Mouse (Mus musculus) regulatory T cell (primary cell): ENCODE data around the gene Fam76b.

Experiments used
- in situ Hi-C: fragments of 300-600 bp; cut with MboI, MseI; formaldehyde crosslinking; loops from one replicate; pipeline ENCODE4 v1.15.1; 2025; ENCODE audit warnings: high pct_unique_total_duplicates

Gene Fam76b

DNA sequence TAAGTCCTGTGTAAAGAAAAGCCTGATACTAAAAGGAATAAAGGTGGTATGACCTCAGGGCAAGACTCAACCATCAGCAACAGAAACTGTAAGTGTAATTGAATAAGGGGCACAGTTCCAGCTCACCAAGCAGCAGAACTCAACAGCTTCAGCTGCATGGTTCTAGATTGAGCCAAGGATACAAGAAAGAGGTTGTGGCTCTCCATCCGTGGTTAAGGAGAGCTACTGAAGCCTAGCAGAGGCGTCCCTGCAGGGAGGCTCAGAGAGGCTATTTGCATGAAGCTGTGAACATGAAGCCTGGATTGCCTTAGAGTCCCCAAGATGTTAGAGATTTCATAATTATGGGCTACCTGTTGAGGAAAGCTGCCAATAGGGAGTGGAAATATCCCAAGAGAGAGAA lies 40.1 kb downstream of the Fam76b start:
- in situ Hi-C loops: no loop called here

DNA sequence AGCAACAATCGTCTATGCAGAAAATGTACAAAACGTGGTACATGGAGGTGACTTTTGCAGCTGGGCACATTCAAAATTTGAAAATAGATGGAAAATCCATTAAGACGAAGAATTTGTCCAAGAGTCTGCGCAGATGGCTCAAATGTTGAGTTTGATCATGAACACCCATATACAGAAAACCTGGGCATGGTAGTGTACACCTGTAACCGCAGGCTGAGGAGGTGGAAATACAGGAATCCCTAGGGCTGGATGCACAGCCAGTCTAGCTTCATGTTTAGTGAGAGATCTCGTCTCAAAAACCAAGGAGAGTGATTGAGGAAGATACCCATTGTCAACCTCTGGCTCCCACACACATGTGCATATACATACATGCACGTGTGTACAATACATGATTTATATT lies 44.1 kb downstream of the Fam76b start:
- in situ Hi-C loops: no loop called here

DNA sequence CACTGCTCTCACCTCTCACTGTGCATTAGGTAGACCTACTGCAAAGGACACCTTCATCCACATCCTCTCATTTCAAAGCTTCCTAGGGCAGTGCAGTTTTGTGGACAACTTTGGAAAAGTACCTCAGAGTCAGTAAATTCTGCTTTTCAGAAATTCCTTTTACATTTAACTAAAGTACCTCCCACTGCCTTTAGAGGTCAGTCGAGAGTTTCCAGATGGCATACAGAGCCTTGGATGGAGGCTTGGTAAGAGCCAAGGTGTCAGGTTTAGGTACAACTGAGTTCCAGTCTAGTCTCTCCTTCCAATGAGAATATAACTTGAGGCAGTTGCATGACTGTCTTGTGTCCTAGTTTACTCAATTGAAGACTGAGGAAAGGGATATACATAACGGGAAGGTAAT lies 46.8 kb downstream of the Fam76b start:
- in situ Hi-C loops: no loop called here

DNA sequence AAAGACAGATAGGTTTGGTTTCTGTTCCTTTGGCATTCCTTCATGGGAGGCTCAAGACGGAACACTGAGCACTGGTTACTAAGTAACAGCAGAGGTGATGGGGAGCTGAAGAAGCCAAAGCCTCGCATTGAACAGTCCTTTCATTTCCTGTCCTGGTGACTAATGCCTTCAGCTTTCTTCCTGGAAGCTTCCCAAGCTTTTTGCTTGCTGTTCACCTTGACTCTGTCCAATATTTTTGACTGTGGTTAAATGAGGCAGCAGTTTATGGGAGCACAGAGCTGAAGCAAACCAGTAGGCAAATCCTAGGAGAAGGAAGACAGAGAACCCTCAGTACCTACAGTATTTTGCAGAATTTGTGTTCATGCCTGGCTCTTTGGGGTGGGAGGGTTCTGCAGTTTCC lies 47.8 kb downstream of the Fam76b start:
- in situ Hi-C loops: loop anchor here (5.0 kb wide), 1 partner anchor 462 kb away; no protein-coding TSS in a partner anchor

DNA sequence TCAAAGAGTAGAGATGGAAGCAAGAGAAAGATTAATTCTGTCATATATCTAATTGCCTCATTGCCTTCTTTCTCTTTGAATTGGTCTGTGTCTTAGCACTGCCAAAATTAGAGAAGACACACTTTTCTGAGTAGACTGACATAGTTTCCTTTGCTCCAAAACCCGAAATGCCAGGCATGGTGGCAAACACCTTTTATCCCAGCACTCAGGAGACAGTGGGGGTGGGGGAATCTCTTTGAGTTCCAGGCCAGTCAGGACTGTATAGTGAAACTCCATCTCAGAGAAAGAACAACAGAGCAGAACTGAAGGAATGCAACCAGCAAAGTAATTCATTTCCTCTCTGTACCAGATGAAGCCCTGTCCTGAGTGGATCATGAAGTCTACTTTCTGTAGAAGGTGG lies 53.2 kb downstream of the Fam76b start:
- in situ Hi-C loops: loop anchor here (10.0 kb wide), 1 partner anchor 1636 kb away; no protein-coding TSS in a partner anchor

DNA sequence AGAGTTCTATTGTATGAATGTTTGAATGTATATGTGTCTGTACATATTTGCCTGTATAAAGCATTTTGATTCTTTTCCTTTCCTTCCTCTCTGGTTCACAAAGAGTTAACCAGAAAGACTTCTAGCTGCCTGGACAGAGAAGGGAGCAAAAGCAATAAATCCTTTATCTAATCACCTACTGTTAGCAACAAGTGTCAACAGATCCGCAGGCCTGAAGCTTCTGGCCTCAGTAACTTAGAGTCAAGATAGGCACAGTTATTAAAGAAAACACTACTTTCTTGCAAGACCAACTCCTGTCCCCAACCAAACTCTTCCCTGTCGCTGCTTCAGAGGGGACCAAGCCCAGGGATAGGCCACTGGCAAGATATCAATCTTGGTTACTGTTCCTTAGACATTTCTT lies 55.0 kb downstream of the Fam76b start:
- in situ Hi-C loops: loop anchor here (10.0 kb wide), 1 partner anchor 1638 kb away; no protein-coding TSS in a partner anchor

DNA sequence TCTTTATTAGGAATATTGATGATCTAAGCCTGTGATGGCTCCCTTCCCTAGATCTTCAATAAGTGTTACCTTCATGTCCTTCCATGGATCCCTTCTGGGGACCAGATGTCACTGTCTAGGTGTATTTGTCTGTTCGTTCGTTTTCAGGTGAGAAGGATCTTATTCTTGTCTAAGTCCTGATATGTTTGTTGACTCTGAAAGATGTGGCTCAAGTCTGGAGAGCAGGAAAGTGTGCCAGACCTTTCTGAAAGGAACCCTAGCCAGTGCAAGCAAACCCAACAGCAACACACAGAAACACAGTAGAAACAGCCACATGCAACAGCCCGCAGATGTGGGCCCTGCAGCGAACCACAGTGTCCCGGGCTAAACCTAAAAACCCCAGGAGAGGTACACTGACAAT lies 61.5 kb downstream of the Fam76b start:
- in situ Hi-C loops: loop anchor here (10.0 kb wide), 1 partner anchor 1644 kb away; no protein-coding TSS in a partner anchor

DNA sequence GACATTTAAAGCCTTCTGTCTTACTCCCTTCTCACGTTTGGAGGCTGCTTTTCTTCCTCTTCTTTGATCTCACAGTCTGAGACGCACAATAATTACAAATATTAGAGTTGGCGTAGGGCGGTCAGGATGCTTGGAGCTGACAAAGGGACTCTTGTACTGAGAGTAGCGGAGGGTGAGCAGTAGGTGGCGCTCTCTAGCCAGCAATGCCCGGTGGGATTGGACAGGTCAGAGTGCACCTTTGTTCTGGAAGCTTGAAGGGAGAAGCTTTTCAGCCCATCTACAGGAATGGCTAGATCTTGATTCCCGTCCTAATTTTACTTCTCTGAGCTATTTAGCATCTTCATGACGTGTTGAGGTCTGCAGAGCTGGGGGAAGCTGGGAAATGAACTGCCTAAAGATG lies 62.1 kb downstream of the Fam76b start:
- in situ Hi-C loops: loop anchor here (10.0 kb wide), 2 partner anchors 385 to 1645 kb away; partner anchors contain the start of gene Sesn3

DNA sequence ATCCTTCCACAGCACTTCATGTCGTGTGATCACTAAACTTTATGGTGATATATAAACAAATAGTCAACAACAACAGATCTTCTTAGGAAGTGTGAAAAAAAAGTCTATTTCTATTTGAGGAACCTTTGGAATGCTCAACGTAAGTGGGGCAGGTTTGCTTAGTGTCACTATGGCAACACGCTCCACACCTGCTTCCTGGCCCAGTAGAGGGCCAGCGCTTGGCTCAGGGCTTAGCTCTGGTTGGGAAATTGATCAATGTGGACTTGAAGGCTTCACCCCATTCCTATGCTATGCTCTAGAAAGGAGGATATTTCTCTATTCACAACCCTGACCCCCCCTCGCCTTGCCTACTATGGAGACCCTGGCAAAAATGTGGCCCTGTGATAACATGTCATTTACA lies 62.7 kb downstream of the Fam76b start:
- in situ Hi-C loops: loop anchor here (10.0 kb wide), 1 partner anchor 385 kb away; the partner anchor contains the start of gene Sesn3

DNA sequence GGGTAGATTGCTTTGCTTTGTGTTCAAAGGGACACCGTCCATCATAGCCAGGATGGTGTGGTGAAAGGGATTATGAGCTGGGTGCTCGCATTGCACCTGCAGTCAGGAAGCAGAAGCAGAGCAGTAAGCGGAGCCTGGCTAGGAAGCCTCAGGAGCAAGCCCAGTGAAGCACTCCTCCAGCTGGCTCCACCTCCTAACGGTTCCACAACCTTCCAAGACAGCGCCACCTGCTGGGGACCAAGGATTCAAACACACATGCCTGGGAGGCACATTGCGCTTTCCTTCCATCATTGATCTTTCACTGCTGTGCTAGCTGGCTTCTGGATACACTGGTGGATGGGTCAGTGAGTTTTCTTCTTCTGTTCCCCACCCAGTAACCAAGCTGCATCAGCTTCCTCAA lies 64.4 kb downstream of the Fam76b start:
- in situ Hi-C loops: loop anchor here (10.0 kb wide), 1 partner anchor 383 kb away; the partner anchor contains the start of gene Sesn3

DNA sequence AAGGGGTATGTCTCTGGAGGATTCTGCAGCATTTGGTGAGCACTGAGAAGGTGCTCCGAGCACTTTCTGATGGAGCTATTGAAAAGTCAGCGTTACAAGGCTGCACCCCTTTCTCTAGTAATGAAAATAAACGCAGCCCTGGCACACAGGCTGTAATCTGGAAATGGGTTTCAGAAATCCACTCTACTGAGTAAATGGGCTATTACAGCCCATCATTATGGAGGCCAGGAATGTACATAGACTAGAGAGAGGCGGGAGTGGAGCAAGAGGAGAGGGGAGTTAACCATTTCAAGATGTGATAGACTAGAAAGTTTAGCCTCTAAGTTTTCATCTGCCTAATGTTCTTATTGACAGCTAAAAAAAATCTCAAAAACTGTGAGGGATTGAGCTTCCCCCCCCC lies 65.5 kb downstream of the Fam76b start:
- in situ Hi-C loops: loop anchor here (10.0 kb wide), 1 partner anchor 382 kb away; the partner anchor contains the start of gene Sesn3

DNA sequence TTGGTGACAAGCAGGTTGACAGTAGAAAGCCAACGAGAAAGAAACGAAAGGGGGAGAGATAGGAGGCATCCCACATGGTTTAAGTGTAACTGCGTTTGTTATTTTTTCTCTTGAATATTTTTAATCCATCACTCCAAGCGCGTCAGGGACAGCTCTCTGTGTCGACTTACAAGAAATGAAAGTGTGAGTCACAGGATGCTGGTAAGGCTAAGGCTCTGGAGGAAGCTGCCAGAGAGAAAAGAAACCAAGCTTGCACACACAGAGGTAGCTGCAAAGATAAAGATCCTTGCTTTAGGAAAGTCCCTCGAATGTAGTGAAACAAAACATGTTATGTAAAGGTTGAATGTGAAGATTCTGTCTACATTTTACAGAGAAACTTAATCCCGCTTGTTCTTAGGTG lies 67.0 kb downstream of the Fam76b start:
- in situ Hi-C loops: loop anchor here (10.0 kb wide), 1 partner anchor 380 kb away; the partner anchor contains the start of gene Sesn3

DNA sequence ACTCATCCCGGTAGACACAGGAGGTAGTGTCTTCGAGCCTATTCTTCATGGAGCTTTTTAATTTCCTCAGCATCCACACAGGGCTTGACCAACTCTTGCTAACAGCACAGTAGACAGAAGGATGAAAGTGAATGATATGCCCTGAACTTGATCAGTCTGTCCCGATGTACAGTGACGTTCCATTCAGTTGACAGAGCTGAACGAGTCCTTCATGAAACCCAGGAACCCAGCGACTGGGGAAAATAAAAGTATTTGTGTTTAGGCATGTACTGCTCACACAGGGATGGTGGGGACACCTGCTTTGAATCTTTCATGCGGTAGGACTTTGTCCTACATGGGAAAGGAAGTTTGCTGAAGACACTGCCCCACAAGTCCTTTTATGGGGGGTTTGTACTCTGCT lies 67.4 kb downstream of the Fam76b start:
- in situ Hi-C loops: loop anchor here (5.0 to 10.0 kb wide), 2 partner anchors 112 to 380 kb away; partner anchors contain the start of gene Sesn3

DNA sequence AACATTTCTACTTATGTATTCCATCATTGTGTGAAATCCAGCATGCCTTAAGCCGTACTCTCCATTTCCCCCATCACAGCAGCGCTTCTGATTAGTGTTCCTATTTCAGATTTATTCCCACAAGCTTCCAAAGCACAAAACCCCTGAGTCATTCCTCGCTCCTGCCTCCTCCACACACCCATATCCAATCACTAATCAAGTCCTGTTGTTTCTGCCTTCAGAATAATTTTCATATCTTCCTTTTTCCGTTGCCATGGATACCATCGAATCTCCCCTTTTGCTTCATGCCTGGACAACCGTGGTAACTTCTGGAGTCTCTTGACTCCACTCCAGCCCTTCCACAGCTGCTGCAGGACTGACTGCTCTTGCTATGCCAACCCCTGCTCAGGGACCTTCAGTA lies 68.5 kb downstream of the Fam76b start:
- in situ Hi-C loops: loop anchor here (5.0 to 10.0 kb wide), 2 partner anchors 111 to 379 kb away; partner anchors contain the start of gene Sesn3

DNA sequence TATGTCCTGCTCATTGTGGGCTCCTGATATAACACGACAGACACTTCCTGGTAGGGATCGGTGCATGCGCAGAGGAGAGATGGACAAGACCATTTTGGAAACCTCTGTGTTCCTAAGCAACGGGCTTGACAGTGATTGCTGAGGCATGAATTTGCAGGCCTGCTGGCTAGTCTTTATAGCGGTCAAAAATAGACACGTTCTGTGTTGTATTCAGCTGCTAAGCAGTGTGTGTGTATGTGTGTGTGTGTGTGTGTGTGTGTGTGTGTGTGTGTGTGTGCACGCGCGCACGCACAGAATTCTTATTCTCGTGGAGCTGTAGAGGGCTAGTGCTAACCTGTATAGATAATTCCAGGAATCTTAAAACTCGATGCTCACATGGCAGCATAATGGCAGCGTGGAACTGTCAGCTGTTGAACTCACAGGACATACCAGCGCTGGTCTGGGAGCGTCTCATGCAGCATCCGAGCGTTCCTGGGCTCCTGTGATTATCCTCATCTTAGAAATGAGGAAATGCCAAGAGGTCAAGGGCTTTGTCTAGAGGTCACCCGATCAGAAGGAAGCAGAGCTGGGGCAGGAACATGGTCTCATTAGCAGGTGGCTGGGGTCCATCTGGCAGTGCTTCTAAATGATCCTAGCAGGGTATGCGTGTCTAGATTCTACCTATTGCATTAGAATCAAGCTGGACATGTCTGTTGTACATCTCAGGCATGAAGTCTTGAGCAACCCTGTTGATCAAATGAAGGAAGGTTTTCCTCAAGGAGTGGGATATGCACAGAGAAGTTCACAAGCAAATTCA lies 71.2 kb downstream of the Fam76b start:
- in situ Hi-C loops: loop anchor here (5.0 to 10.0 kb wide), 2 partner anchors 109 to 376 kb away; partner anchors contain the start of gene Sesn3

DNA sequence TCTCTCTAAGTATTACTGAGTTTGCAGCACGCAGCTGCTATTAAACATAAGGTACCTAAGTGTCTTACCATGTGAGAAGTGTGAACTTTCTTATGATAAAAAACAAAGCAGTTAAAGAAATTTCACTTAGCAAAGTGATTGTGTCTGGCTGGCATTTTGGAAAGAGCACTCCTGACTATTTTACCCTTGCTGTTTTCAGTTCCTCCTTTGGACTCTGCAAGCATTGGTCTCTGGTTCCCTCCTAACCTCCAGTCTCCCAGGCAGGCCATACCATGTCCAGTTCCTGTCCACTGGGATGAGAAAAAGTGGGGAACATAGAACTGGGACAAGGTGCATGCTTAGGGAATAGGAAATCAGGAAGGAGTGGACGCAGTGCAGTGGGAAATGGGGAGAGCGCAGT lies 74.5 kb downstream of the Fam76b start:
- in situ Hi-C loops: no loop called here

DNA sequence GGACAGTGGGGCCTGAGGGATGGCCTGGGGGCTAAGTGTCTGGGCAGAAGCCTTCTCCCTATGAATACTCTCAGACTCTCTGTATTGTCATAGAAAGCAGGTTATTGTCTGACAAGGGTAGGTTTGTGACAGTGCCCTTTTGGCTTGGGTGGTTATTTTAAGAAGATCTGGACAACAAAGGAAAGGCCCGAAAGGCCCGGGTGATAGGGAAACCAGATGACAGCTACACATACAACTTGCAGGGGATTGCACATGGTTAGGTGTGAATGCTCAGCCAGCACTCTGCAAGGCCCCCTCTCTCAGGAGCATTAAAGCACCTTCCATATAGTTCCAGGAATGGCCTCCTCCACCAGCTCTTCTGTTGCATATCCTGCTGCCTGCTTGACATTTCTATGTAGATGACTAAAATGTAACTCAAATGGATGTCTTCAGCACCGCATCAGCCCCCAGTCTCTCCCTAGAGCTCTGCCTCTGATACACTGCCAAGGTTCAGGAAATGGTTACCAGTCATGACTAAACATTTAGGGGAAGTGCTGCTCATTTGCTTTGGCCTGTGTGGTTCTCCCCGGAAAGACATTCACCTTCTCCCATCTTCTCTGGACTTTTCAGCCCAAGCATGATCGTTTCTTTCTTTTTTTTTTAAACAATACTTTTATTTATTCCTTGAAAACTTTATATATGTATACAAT lies 76.7 kb downstream of the Fam76b start:
- in situ Hi-C loops: no loop called here
